Mouse (Mus musculus) midbrain, embryonic 12.5 days (tissue): ENCODE data around the gene Fam69a. TPM values are rescaled to one million over a fixed set of nuclear protein-coding genes. Genes with fewer than 3 reads are reported as not detected.
"Not testable (repeated sequence)": the region's sequence is repeated elsewhere in the genome, so short reads cannot be mapped to it uniquely, and the experiment has no call there.

Experiments used
- ATAC-seq: fragments of 200-750 bp; cut with Nextera tagmentation; 2 replicates; pipeline ENCODE4 v1.8.0; 2017; ENCODE audit warnings: low read depth, moderate TSS enrichment, moderate library complexity; ENCODE audit not compliant: low FRiP score
- H3K27ac ChIP-seq: fragments of 300-500 bp; sonication (generic); replicated peaks from 2 replicates; pipeline ENCODE4 v1.5.1; 2016; ENCODE audit warnings: mild to moderate bottlenecking
- H3K27me3 ChIP-seq: fragments of 300-500 bp; sonication (generic); 2 replicates; pipeline ENCODE4 v1.6.1; 2016; ENCODE audit warnings: mild to moderate bottlenecking
- H3K36me3 ChIP-seq: fragments of 300-500 bp; sonication (generic); 2 replicates; pipeline ENCODE4 v1.6.1; 2016
- H3K4me1 ChIP-seq: fragments of 300-500 bp; sonication (generic); 2 replicates; pipeline ENCODE4 v1.6.1; 2016
- H3K4me2 ChIP-seq: fragments of 300-500 bp; sonication (generic); replicated peaks from 2 replicates; pipeline ENCODE4 v1.6.1; 2016; ENCODE audit warnings: mild to moderate bottlenecking, moderate library complexity
- H3K4me3 ChIP-seq: fragments of 300-500 bp; sonication (generic); 2 replicates; pipeline ENCODE4 v1.5.1; 2016; ENCODE audit warnings: mild to moderate bottlenecking
- H3K9ac ChIP-seq: fragments of 300-500 bp; sonication (generic); replicated peaks from 2 replicates; pipeline ENCODE4 v1.6.1; 2016; ENCODE audit warnings: mild to moderate bottlenecking, moderate library complexity
- H3K9me3 ChIP-seq: fragments of 300-500 bp; sonication (generic); 2 replicates; pipeline ENCODE4 v1.6.1; 2016; ENCODE audit warnings: mild to moderate bottlenecking
- WGBS: fragments of 180-500 bp; shearing (Covaris S2); methylation state at CpG from one replicate; pipeline ENCODE4 v1.1.7; 2016; 5-methylcytosine and 5-hydroxymethylcytosine counted together
- polyA plus RNA-seq: library from polyadenylated mRNA; unstranded; fragments of >200 nt; fragmentation: Nextera tagmentation; extraction: Ambion mirVana; gene quantifications from 2 replicates; pipeline ENCODE4 v1.2.1, GENCODE M21; 2016

Gene Fam69a
- polyA plus RNA-seq, 1 experiment from 2014 or later: 28.3 TPM

DNA sequence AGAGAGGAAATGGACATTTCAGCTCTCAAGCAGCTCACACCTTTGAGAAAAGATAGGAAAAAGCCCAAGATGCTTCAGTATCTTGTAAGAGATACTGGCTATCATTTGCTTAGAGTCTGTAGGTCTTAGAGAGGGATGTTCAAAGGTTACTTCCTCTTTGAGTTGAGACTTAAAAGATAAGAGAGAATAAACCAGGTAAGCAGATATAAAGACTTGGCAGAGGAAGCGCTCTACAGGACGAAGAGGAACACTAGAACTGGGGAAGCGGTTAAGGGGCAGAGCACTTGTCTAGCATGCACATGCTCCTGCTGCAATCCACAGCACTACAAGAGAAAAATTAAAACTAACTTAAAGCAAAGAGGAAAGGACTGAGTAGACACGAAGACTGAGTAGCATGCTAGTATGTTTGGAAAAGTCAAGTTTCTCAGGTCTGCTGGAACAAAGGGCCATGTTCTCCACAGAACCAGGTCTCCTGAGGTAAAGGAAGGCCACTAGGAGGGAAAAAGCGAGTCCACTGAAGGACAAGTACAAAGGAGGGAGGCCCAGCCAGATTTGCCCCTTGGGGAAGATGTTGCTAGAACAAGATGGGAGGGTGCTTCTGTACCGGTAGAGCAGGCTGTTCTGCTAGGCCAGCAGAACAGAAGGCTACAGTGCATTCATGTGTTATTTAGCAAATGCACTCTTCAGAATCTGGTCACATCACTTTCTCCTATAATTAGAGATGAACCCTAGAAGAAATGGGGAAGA lies 8.4 kb downstream of the Fam69a start:
- no peak overlapping the region for H3K27ac ChIP-seq
- no peaks in the 10 kb centered on the region for H3K9me3 ChIP-seq
- H3K27me3 ChIP-seq: no peaks in the 10 kb centered on the region
- H3K4me3 ChIP-seq: no peak overlapping the region
- no peak for ATAC-seq
- H3K9ac ChIP-seq: no peak overlapping the region
- no peaks in the 10 kb centered on the region for H3K4me1 ChIP-seq
- H3K36me3 ChIP-seq: no peaks in the 10 kb centered on the region
- no peak overlapping the region for H3K4me2 ChIP-seq
- 88% methylated on average over 6 of the region's 6 CpGs for WGBS

DNA sequence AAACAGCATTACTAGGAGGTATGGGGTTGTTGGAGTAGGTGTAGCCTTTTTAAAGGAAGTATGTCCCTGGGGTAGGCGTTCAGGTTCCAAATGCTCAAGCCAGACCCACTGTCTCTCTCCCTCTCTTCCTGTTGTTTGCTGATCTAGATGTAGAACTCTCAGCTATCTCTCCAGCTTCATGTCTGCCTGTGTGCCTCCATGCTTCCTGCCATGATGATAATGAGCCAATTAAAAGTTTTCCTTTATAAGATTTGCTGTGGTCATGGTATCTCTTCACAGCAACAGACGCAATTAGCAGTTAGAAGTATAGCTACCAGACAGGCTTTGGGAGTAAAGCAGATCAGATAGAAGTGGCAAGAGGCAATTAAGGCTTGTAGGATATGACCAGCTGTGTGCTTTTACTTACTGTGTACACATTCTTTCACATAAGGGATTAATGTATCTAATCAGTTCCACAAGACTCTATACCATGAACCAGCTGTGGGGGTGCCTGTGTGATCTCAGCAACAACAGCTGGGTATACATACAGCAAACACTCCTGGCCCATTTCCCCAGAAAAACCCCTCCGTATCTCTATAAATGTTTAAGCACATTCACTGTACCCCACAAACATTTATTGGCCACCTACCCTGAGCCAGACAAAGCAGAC lies 9.1 kb downstream of the Fam69a start:
- Histone ChIP-seq H3K4me1 (no peaks in the 10 kb centered on the region), H3K9ac (no peak overlapping the region)
- WGBS: 82% methylated on average over 3 of the region's 3 CpGs

DNA sequence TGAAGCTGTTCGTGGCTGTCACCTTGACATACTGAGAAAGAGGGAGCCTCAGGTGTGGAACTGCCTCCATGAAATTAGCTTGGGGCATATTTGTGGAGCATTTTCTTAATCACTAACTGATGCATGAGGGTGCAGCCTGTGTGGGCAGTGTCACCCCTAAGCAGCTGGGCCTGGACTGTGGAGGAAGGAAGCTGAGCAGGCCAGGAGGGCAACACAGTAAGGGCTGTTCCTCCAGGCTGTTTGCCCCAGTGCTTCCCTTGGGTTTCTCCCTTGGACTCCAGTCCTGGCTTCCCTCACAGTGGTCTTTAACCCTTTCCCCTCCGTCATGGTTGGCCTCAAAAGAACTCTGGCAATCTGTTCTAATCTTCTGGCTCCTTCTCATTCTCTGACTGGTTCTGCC lies 13.6 kb downstream of the Fam69a start:
- Histone ChIP-seq H3K4me2 (no peak overlapping the region), H3K4me1 (no peaks in the 10 kb centered on the region), H3K27me3 (no peaks in the 10 kb centered on the region), H3K27ac (no peak overlapping the region), H3K9me3 (no peaks in the 10 kb centered on the region), H3K36me3 (no peaks in the 10 kb centered on the region), H3K4me3 (no peak overlapping the region), H3K9ac (no peak overlapping the region)
- 69% methylated on average over 2 of the region's 2 CpGs for WGBS
- no peak for ATAC-seq

More for the DNA sequence above, 9.1 kb downstream of the Fam69a start:
- no peaks in the 10 kb centered on the region for H3K27me3 ChIP-seq
- H3K4me2 ChIP-seq: no peak overlapping the region
- no peak overlapping the region for H3K27ac ChIP-seq
- no peak overlapping the region for H3K4me3 ChIP-seq
- H3K36me3 ChIP-seq: no peaks in the 10 kb centered on the region
- ATAC-seq: no peak
- no peaks in the 10 kb centered on the region for H3K9me3 ChIP-seq

DNA sequence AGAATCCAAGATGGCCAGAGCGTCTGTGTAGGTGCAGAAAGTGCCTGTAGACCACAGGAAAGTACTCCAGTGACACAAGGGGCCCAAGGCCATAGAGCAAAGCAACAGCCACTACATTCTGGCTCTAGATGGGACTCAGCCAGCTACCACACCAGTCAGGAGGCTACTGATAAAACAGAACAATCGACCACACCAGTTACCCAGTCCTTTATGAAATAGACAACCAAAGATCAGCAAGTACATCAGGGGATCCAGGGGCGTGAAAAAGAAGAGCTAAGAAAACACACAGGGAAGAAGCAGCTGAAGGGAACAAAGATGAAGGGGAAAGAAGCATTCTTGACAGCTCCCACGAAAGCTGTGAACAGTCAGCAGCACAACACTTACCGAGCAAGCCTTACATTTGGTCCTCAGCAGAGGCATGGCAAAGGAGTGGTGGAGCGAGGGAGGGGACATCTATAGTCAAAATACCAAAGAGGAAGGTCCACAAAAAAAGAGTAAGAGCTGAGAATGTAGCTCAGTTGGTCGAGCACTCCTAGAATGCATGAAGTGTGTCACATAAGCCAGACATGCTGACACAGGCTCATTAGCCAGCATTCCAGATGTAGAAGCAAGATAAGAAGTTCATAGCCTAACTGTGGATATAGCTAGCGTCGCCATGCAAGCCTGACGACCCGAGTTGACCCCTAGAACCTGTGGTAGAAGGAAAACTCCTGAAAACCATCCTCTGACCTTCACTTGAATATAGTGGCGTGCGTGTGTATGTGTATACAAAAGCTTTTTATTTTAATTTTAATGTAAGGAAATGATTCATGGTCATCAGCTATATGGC lies 14.2 kb downstream of the Fam69a start:
- no peaks in the 10 kb centered on the region for H3K27me3 ChIP-seq
- no peaks in the 10 kb centered on the region for H3K4me1 ChIP-seq
- no peaks in the 10 kb centered on the region for H3K36me3 ChIP-seq
- no peak overlapping the region for H3K4me3 ChIP-seq
- H3K9me3 ChIP-seq: no peaks in the 10 kb centered on the region
- H3K4me2 ChIP-seq: no peak overlapping the region
- no peak overlapping the region for H3K9ac ChIP-seq
- ATAC-seq: no peak
- H3K27ac ChIP-seq: no peak overlapping the region
- WGBS: 85% methylated on average over 13 of the region's 13 CpGs

DNA sequence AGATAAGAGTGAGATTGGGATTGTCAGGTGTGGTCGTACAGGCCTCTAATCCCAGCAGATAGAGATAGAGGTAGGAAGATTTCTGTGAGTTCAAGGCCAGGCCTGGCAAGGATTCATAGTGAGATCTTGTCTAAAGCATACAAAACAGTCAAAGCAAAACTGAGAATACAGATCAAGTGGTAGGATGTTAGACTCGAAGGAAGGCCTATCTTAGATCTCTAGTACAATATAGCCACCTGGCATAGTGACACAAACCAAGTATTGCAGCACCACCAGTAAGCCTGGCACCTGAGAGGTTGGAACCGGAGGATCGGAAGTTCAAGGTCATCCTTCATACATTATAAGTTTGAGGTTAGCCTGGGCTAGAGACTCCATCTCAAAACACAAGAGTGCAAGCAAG lies 15.8 kb downstream of the Fam69a start:
- H3K27ac ChIP-seq: no peak overlapping the region
- no peaks in the 10 kb centered on the region for H3K4me1 ChIP-seq
- H3K27me3 ChIP-seq: no peaks in the 10 kb centered on the region
- no peaks in the 10 kb centered on the region for H3K9me3 ChIP-seq
- no peak overlapping the region for H3K4me3 ChIP-seq
- no peaks in the 10 kb centered on the region for H3K36me3 ChIP-seq
- ATAC-seq: no peak
- H3K4me2 ChIP-seq: no peak overlapping the region
- no peak overlapping the region for H3K9ac ChIP-seq
- WGBS: 86% methylated on average over 4 of the region's 4 CpGs

DNA sequence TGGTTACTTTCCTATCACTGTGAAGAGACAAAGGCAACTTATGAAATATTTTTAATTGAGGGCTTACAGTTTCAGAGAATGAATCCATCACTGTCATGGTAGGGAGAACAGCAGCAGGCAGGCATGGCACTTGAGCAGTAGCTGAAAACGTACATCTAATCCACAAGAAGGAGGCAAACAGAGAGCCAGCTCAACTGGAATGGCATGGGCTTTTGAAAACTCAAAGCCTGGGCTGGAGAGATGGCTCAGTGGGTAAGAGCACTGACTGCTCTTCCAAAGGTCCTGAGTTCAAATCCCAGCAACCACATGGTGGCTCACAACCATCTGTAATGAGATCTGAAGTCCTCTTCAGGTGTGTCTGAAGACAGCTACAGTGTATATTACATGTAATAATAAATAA lies 17.1 kb downstream of the Fam69a start:
- 84% methylated on average over 1 of the region's 1 CpGs for WGBS
- not testable (repeated sequence) for H3K9ac ChIP-seq, H3K4me3 ChIP-seq, H3K4me1 ChIP-seq, H3K36me3 ChIP-seq, H3K27ac ChIP-seq, H3K4me2 ChIP-seq, H3K9me3 ChIP-seq, H3K27me3 ChIP-seq, ATAC-seq

DNA sequence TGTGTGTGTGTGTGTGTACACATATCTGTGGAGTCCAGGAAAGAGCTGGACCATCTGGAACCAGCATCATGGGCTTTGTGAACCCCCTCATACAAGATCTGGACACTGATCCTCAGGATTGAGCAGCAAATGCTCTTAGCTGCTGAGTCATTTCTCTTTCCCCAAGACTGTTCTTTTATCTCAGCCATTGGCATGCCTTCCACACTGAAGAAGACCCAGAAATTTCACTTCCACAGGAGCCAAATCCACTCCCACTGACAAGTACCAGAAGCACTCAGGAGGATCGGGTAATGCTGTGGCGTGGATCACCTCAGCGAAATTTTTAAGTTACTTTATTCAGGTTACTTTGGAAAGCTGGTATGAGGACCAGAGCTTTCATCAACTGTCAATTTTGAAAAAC lies 18.8 kb downstream of the Fam69a start:
- H3K4me1 ChIP-seq: no peaks in the 10 kb centered on the region

DNA sequence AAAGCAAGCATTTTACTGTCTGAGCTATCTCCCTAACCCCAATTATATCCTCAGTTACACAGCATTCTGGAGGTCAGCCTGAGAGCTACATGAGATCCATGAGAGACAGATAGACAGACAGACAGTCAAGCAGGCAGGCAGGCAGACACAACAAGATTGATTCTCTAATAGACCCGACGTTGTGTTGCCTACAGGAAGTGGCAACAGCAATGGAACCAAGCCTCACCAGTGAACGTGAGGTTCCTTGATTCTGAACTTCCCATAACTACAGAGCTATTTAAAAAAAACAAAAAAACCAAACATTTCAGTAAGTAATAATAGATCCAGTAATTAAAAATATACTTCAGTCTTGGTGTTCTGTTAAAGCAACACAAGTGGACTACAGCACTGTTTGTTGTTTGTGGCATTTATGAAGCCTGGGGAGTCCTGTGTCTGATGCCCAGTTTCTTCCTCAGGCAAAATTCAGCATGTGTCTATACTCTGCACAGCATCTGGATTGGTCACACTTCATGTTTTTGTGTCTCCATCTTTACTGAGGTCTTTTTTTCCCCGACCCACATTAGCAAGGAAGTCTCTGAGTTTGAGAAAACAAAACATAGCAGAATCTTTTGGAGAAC lies 19.9 kb downstream of the Fam69a start:
- no peaks in the 10 kb centered on the region for H3K36me3 ChIP-seq
- ATAC-seq: no peak
- 87% methylated on average over 4 of the region's 4 CpGs for WGBS

More for the DNA sequence above, 18.8 kb downstream of the Fam69a start:
- no peaks in the 10 kb centered on the region for H3K27me3 ChIP-seq
- no peak overlapping the region for H3K27ac ChIP-seq
- H3K9ac ChIP-seq: no peak overlapping the region
- H3K9me3 ChIP-seq: no peaks in the 10 kb centered on the region
- no peak for ATAC-seq
- no peaks in the 10 kb centered on the region for H3K36me3 ChIP-seq
- H3K4me3 ChIP-seq: no peak overlapping the region
- H3K4me2 ChIP-seq: no peak overlapping the region
- 97% methylated on average over 3 of the region's 3 CpGs for WGBS

DNA sequence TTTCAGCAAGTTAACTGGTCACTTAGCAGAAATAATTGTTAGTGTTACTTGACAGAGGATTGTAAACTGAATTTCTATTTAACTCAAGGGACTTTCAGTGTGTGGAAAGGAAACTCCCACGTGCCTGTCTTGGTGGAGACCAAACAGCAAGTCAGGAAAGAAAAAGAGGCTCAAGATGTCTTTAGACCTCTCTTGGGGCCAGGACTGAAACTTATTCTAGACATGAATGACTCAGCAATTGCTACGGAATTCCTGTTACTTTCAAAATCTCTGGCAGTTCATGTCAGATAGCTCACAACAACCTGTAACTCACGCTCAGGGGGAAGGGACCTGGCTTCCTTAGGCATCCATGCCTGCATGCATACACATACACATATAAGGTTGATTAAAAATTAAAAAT lies 20.7 kb downstream of the Fam69a start:
- Histone ChIP-seq H3K4me3 (no peak overlapping the region), H3K9ac (no peak overlapping the region), H3K27ac (no peak overlapping the region), H3K9me3 (no peaks in the 10 kb centered on the region), H3K4me1 (no peaks in the 10 kb centered on the region), H3K36me3 (no peaks in the 10 kb centered on the region), H3K27me3 (no peaks in the 10 kb centered on the region), H3K4me2 (no peak overlapping the region)
- 78% methylated on average over 3 of the region's 3 CpGs for WGBS
- ATAC-seq: no peak

More for the DNA sequence above, 19.9 kb downstream of the Fam69a start:
- Histone ChIP-seq H3K9me3 (no peaks in the 10 kb centered on the region), H3K4me1 (no peaks in the 10 kb centered on the region), H3K9ac (no peak overlapping the region), H3K4me3 (no peak overlapping the region), H3K27ac (no peak overlapping the region), H3K4me2 (no peak overlapping the region), H3K27me3 (no peaks in the 10 kb centered on the region)

DNA sequence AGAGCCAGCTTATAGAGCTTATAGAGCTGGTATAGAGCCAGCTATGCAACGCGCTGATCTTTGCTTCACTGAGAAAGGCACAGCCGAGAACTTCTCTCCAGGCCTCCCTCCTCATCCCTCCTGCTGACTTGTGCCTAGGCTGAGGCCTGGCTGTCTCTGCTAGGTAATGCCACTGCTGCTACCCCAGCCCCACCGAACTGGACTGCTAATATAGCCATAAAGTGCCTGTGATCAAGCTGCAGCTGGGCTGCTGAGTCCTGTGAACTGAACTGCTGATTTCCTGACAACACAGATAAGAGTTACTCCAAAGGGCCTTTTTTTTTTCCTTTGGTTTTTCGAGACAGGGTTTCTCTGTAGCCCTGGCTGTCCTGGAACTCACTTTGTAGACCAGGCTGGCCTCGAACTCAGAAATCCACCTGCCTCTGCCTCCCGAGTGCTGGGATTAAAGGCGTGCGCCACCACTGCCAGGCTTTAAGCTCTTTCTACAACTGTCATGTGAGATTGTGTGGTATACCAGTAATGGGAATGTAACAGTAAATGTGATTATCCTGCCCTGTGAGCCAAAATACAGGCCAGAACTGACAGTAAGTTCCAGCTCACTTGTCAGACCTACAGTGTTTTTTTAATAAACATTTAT lies 21.4 kb downstream of the Fam69a start:
- 81% methylated on average over 9 of the region's 9 CpGs for WGBS
- no peak for ATAC-seq
- Histone ChIP-seq H3K9me3 (no peaks in the 10 kb centered on the region), H3K9ac (no peak overlapping the region), H3K4me2 (no peak overlapping the region), H3K4me1 (no peaks in the 10 kb centered on the region), H3K27me3 (no peaks in the 10 kb centered on the region), H3K27ac (no peak overlapping the region), H3K36me3 (no peaks in the 10 kb centered on the region), H3K4me3 (no peak overlapping the region)

DNA sequence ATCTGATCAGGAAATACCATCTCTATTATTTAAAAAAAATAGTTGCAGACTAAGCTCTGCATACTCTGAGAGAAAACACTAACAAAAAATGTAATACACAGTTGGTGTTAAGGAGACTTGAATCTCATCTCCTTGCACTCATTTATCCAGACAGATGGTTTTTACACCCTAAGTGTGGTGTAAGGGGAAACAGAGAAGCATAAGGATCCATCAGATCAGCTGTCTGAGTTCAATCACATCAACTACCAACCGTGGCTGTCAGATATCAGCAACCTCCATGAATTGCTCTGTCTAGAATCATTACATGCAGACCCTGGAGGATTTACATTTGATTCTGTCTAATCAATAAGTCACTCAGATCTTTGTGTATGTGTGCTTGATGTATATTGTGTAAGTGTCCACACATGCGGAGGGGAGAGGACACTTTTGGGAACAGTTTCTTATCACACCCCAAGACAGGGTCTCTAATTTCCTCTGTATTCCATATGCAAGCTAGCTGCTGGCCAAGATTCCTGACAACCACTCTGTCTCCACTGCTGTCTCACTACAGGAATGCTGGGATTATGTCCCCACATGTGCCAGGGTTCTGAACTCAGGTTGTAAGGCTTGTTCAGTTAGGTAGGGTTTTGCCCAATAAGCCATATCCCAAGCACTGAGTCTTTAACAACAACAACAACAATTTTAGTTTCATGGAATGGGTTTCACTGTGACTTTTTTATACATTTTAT lies 22.7 kb downstream of the Fam69a start:
- Histone ChIP-seq H3K4me3 (no peak overlapping the region), H3K36me3 (no peaks in the 10 kb centered on the region), H3K9me3 (no peaks in the 10 kb centered on the region), H3K4me2 (no peak overlapping the region), H3K4me1 (no peaks in the 10 kb centered on the region), H3K27me3 (no peaks in the 10 kb centered on the region), H3K27ac (no peak overlapping the region), H3K9ac (no peak overlapping the region)
- 78% methylated on average over 2 of the region's 2 CpGs for WGBS
- no peak for ATAC-seq
